Mouse (Mus musculus) embryonic facial prominence, embryonic 13.5 days (tissue): ENCODE measurements around the gene Ffar2. TPM values are rescaled to one million over a fixed set of nuclear protein-coding genes. Genes with fewer than 3 reads are reported as not detected.

Source experiments
- polyA plus RNA-seq: library from polyadenylated mRNA; unstranded; fragments of >200 nt; fragmentation: Nextera tagmentation; extraction: Ambion mirVana; gene quantifications from 2 replicates; pipeline ENCODE4 v1.2.1, GENCODE M21; 2015

Ffar2 gene
- polyA plus RNA-seq, 1 experiment from 2014 or later, result not detected

Other genes with a start within 250 kb of the Ffar2 start
- 9.3 and 13.8 TPM in 2 replicates for gene Kmt2b, start 235.0 kb downstream of the Ffar2 start, polyA plus RNA-seq
- gene Zbtb32, start 224.9 kb downstream of the Ffar2 start, polyA plus RNA-seq, result 0.27 and 0.29 TPM in 2 replicates
- 0.28 and 0.55 TPM in 2 replicates for gene Upk1a, start 210.9 kb downstream of the Ffar2 start, polyA plus RNA-seq
- 818 and 841 TPM in 2 replicates for gene Cox6b1, start 197.6 kb downstream of the Ffar2 start, polyA plus RNA-seq
- not detected in 2 replicates for gene Etv2, start 187.9 kb downstream of the Ffar2 start, polyA plus RNA-seq
- 128 and 139 TPM in 2 replicates for gene Rbm42, start 173.5 kb downstream of the Ffar2 start, polyA plus RNA-seq
- 51.0 and 51.3 TPM in 2 replicates for gene Haus5, start 158.8 kb downstream of the Ffar2 start, polyA plus RNA-seq
- gene Pmis2, start 152.2 kb downstream of the Ffar2 start, polyA plus RNA-seq, result not detected in 2 replicates
- gene 2200002J24Rik, start 124.8 kb downstream of the Ffar2 start, polyA plus RNA-seq, result not detected in 2 replicates
- gene Atp4a, start 111.6 kb downstream of the Ffar2 start, polyA plus RNA-seq, result 0.10 and 0.17 TPM in 2 replicates
- gene Tmem147, start 94.2 kb downstream of the Ffar2 start, polyA plus RNA-seq, result 181 and 185 TPM in 2 replicates
- 0.74 and 0.90 TPM in 2 replicates for gene Gapdhs, start 80.1 kb downstream of the Ffar2 start, polyA plus RNA-seq
- 2.5 and 3.3 TPM in 2 replicates for gene Sbsn, start 72.3 kb downstream of the Ffar2 start, polyA plus RNA-seq
- gene Dmkn, start 60.0 kb downstream of the Ffar2 start, polyA plus RNA-seq, result 14.5 and 22.3 TPM in 2 replicates
- gene Krtdap, start 35.9 kb downstream of the Ffar2 start, polyA plus RNA-seq, result 72.6 and 127 TPM in 2 replicates
- gene Ffar3, start 32.4 kb upstream of the Ffar2 start, polyA plus RNA-seq, result not detected in 2 replicates
- gene Ffar1, start 37.8 kb upstream of the Ffar2 start, polyA plus RNA-seq, result not detected in 2 replicates
- 0.18 TPM in 1 of 2 replicates, not detected in the other for gene Cd22, start 56.6 kb upstream of the Ffar2 start, polyA plus RNA-seq
- 0.34 and 0.49 TPM in 2 replicates for gene Mag, start 91.1 kb upstream of the Ffar2 start, polyA plus RNA-seq
- gene Hamp2, start 100.9 kb upstream of the Ffar2 start, polyA plus RNA-seq, result 1.0 and 1.4 TPM in 2 replicates
- not detected in 2 replicates for gene Hamp, start 120.3 kb upstream of the Ffar2 start, polyA plus RNA-seq
- gene Usf2, start 133.0 kb upstream of the Ffar2 start, polyA plus RNA-seq, result 21.9 and 25.0 TPM in 2 replicates
- gene Lsr, start 149.7 kb upstream of the Ffar2 start, polyA plus RNA-seq, result 26.1 and 29.3 TPM in 2 replicates
- 1.5 and 2.6 TPM in 2 replicates for gene Fam187b, start 150.0 kb upstream of the Ffar2 start, polyA plus RNA-seq
- gene Fxyd5, start 218.7 kb upstream of the Ffar2 start, polyA plus RNA-seq, result 16.7 and 20.7 TPM in 2 replicates
- gene Fxyd7, start 227.7 kb upstream of the Ffar2 start, polyA plus RNA-seq, result 18.3 and 23.1 TPM in 2 replicates
- 50.0 and 59.2 TPM in 2 replicates for gene Fxyd1, start 233.4 kb upstream of the Ffar2 start, polyA plus RNA-seq
- gene Lgi4, start 235.6 kb upstream of the Ffar2 start, polyA plus RNA-seq, result 1.3 and 1.7 TPM in 2 replicates